Mouse (Mus musculus) midbrain, embryonic 11.5 days (tissue): ENCODE measurements around the gene Fmnl3. TPM values are rescaled to one million over a fixed set of nuclear protein-coding genes. Genes with fewer than 3 reads are reported as not detected.
A peak's percentile ranks its signal among the peaks of the same experiment; 100 is the strongest.

Experiments
- ATAC-seq: fragments of 200-750 bp; cut with Nextera tagmentation; 2 replicates; pipeline ENCODE4 v1.8.0; 2017; ENCODE audit warnings: moderate TSS enrichment, moderate library complexity; ENCODE audit not compliant: low FRiP score
- DNase-seq: peaks from one replicate; pipeline ENCODE4 v3.0.0; 2015; ENCODE audit warnings: low spot score; ENCODE audit errors: missing footprints
- H3K27ac ChIP-seq: fragments of 300-500 bp; sonication (generic); 2 replicates; pipeline ENCODE4 v1.5.1; 2014; ENCODE audit warnings: low read depth, low read length
- H3K27me3 ChIP-seq: fragments of 300-500 bp; sonication (generic); 2 replicates; pipeline ENCODE4 v1.6.1; 2014; ENCODE audit warnings: mild to moderate bottlenecking, low read length, moderate library complexity, mixed read lengths; ENCODE audit not compliant: control insufficient read depth, insufficient read depth
- H3K36me3 ChIP-seq: fragments of 300-500 bp; sonication (generic); 2 replicates; pipeline ENCODE4 v1.6.1; 2014; ENCODE audit warnings: mild to moderate bottlenecking, low read length, moderate library complexity, mixed read lengths; ENCODE audit not compliant: control insufficient read depth, insufficient read depth
- H3K4me1 ChIP-seq: fragments of 300-500 bp; sonication (generic); 2 replicates; pipeline ENCODE4 v1.6.1; 2014; ENCODE audit warnings: low read length; ENCODE audit not compliant: control insufficient read depth, insufficient read depth
- H3K4me2 ChIP-seq: fragments of 300-500 bp; sonication (generic); 2 replicates; pipeline ENCODE4 v1.6.1; 2014; ENCODE audit warnings: mild to moderate bottlenecking, moderate library complexity
- H3K4me3 ChIP-seq: fragments of 300-500 bp; sonication (generic); 2 replicates; pipeline ENCODE4 v1.5.1; 2014; ENCODE audit warnings: low read depth, low read length
- H3K9ac ChIP-seq: fragments of 300-500 bp; sonication (generic); 2 replicates; pipeline ENCODE4 v1.6.1; 2014; ENCODE audit warnings: low read length
- H3K9me3 ChIP-seq: fragments of 300-500 bp; sonication (generic); 2 replicates; pipeline ENCODE4 v1.6.1; 2016; ENCODE audit warnings: low read length; ENCODE audit not compliant: control insufficient read depth
- WGBS: fragments of 180-500 bp; shearing (Covaris S2); extraction: QIAGEN DNeasy Blood & Tissue Kit; methylation state at CpG from one replicate; pipeline ENCODE4 v1.1.7; 2014; 5-methylcytosine and 5-hydroxymethylcytosine counted together
- polyA plus RNA-seq: library from polyadenylated mRNA; unstranded; fragments of >200 nt; fragmentation: Nextera tagmentation; extraction: Ambion mirVana; gene quantifications from 2 replicates; pipeline ENCODE4 v1.2.1, GENCODE M21; 2014

The Fmnl3 gene
- polyA plus RNA-seq, 1 experiment from 2014 or later = 8.6 TPM

DNA sequence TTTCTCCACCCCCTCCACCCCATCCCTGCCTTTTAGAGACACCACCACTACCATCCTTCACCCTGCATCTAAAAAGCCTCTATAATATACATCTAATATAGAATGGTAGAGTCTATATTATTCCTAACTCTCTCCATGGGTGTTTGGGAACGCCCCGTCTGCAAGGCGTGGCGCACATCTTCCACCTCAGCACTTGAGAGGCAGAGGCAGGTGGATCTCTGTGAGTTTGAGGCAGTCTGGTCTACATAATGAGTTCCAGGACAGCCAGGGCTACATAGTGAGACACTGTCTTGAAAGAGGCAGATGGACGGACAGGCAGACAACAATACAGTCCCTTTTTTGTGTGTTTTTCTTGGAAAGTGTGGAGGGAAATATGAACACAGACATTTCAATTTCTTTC lies 4.8 kb upstream of the Fmnl3 start:
- ATAC-seq = no peak
- Histone ChIP-seq H3K27ac (no peak overlapping the region), H3K36me3 (no peaks in the 10 kb centered on the region), H3K9ac (no peak overlapping the region), H3K27me3 (peaks cover 2% of the 10 kb centered on the region; the same call in 1 of the 2 replicates), H3K4me2 (no peak overlapping the region), H3K9me3 (peaks cover 3% of the 10 kb centered on the region; the same call in 1 of the 2 replicates), H3K4me1 (no peaks in the 10 kb centered on the region), H3K4me3 (no peak overlapping the region)
- DNase-seq = no peak
- WGBS = 92% methylated on average over 5 of the region's 5 CpGs

- no peak for ATAC-seq
- 83% methylated on average over 9 of the region's 9 CpGs for WGBS
These were observed 2.5 kb upstream of the Fmnl3 start for GRCm38 (mm10) chr15:99372761-99373160.

GRCm38 (mm10) chr15:99371526-99372340 lies 1.5 kb upstream of the Fmnl3 start:
- ATAC-seq (no peak), DNase-seq (no peak)
- 84% methylated on average over 7 of the region's 7 CpGs for WGBS
- Histone ChIP-seq H3K4me2 (no peak overlapping the region), H3K36me3 (no peaks in the 10 kb centered on the region), H3K27me3 (peaks cover 2% of the 10 kb centered on the region; the same call in 1 of the 2 replicates), H3K9me3 (no peaks in the 10 kb centered on the region), H3K4me3 (no peak overlapping the region), H3K9ac (no peak overlapping the region), H3K27ac (no peak overlapping the region), H3K4me1 (peaks cover 7% of the 10 kb centered on the region)

More at GRCm38 (mm10) chr15:99372761-99373160, 2.5 kb upstream of the Fmnl3 start:
- Histone ChIP-seq H3K4me1 (peaks cover 7% of the 10 kb centered on the region), H3K27ac (no peak overlapping the region), H3K27me3 (peaks cover 2% of the 10 kb centered on the region; the same call in 1 of the 2 replicates), H3K9ac (no peak overlapping the region), H3K4me2 (no peak overlapping the region), H3K36me3 (no peaks in the 10 kb centered on the region), H3K4me3 (no peak overlapping the region), H3K9me3 (no peaks in the 10 kb centered on the region)
- no peak for DNase-seq

DNA sequence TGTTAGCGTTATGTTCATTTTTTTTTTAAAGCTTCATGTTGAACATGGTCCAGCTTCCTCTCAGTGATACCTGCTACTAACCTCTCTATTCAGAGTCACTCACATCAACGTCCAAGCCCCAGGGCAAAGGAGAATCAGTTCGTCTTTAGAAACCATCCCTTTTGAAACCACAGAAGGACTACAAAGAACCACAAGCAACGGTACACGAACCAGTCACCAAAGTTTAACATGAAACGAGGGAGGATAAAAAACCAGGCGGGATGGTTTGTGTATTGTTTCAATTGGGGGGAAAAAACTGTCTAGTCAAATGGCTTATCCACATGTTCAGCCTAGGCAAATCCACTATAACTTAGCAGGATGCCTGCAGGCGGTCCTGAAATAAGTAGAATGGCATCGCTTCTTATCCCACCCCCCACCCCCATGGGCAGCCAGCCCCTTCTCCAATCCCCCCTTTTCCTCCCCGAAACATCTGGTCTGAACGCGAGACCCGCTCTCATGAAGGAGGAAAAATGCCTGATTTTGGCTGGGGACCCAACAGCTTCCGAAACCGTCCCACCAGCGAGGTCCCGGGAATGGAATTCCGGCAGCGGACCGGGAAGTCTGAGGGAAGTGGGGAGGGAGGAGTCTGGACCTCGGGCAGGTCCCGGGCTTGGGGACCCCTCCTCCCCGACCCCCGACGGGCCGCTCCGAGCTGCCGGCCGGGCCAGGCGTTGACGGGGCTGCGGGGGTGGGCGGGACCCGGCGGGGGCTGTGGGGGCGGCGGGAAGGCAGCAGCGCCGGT lies 701 bp downstream of the Fmnl3 start:
- ATAC-seq (peak; percentile 75; the same call in 1 of the 2 replicates), DNase-seq (peak; percentile 95)

DNA sequence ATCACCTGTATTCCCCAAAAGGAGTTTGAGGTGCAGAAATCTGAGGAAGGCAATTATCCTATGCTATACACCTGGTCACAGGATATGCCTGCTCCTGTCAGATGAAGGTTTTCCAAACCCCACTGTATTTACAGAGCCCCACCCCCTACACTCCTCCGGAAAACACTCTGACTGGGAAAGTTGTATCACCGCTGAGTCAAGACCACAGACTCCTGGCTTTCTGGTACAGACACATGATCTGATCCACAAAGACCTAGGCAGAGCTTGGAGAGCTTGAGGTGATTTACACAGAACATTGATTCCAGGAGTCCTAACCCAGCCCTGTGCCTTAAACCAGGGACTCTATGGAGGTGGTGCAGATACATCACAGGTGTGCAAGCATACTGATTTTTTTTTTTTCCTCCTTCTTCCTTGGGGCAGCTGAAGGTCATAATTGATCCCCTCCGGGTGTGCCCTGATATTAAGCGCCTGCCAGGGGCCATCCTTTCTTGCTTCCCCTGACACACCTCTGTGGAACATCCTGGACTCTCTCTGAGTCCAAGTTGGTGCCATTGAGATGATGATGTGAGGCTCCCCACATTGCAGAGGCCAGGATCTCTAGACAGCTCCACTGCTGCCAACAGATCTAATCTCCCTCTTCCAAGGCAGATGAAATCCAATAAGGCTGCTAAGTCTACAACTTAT lies 1.6 kb downstream of the Fmnl3 start:
- ATAC-seq (no peak), DNase-seq (no peak)
- Histone ChIP-seq H3K9ac (peak overlapping the region; percentile 82), H3K4me1 (peaks cover 7% of the 10 kb centered on the region), H3K4me2 (peak overlapping the region; percentile 73), H3K36me3 (no peaks in the 10 kb centered on the region), H3K27ac (no peak overlapping the region), H3K9me3 (no peaks in the 10 kb centered on the region), H3K4me3 (peak overlapping the region; percentile 69; the same call in 1 of the 2 replicates), H3K27me3 (peaks cover 2% of the 10 kb centered on the region; the same call in 1 of the 2 replicates)
- 74% methylated on average over 4 of the region's 4 CpGs for WGBS

More for the DNA sequence above, 701 bp downstream of the Fmnl3 start:
- Histone ChIP-seq H3K4me2 (peak overlapping the region; percentile 73), H3K4me3 (peak overlapping the region; percentile 69), H3K36me3 (no peaks in the 10 kb centered on the region), H3K4me1 (peaks cover 7% of the 10 kb centered on the region), H3K27ac (peak overlapping the region; percentile 60), H3K9ac (peak overlapping the region; percentile 82), H3K27me3 (peaks cover 2% of the 10 kb centered on the region; the same call in 1 of the 2 replicates), H3K9me3 (no peaks in the 10 kb centered on the region)
- 1% methylated on average over 38 of the region's 39 CpGs for WGBS

- Histone ChIP-seq H3K36me3 (no peaks in the 10 kb centered on the region), H3K4me2 (no peak overlapping the region), H3K4me3 (no peak overlapping the region), H3K9ac (no peak overlapping the region), H3K9me3 (no peaks in the 10 kb centered on the region), H3K4me1 (peaks cover 7% of the 10 kb centered on the region), H3K27ac (no peak overlapping the region), H3K27me3 (no peaks in the 10 kb centered on the region)
- DNase-seq = no peak
- ATAC-seq = no peak
- WGBS = 76% methylated on average over 8 of the region's 8 CpGs
These were observed 5.4 kb downstream of the Fmnl3 start for GRCm38 (mm10) chr15:99364921-99365320.

GRCm38 (mm10) chr15:99364022-99364530 lies 6.2 kb downstream of the Fmnl3 start:
- Histone ChIP-seq H3K9ac (no peak overlapping the region), H3K27me3 (no peaks in the 10 kb centered on the region), H3K4me3 (no peak overlapping the region), H3K4me2 (no peak overlapping the region), H3K4me1 (peaks cover 3% of the 10 kb centered on the region), H3K36me3 (no peaks in the 10 kb centered on the region), H3K27ac (no peak overlapping the region), H3K9me3 (no peaks in the 10 kb centered on the region)
- DNase-seq (no peak), ATAC-seq (no peak)
- 67% methylated on average over 7 of the region's 7 CpGs for WGBS

- no peak overlapping the region for H3K4me2 ChIP-seq
- H3K9ac ChIP-seq = no peak overlapping the region
- ATAC-seq (no peak), DNase-seq (no peak)
- no peaks in the 10 kb centered on the region for H3K36me3 ChIP-seq
- H3K4me3 ChIP-seq = no peak overlapping the region
- H3K9me3 ChIP-seq = no peaks in the 10 kb centered on the region
- WGBS = 91% methylated on average over 9 of the region's 9 CpGs
- no peak overlapping the region for H3K27ac ChIP-seq
- no peaks in the 10 kb centered on the region for H3K27me3 ChIP-seq
- H3K4me1 ChIP-seq = no peaks in the 10 kb centered on the region
These were observed 11.3 kb downstream of the Fmnl3 start for GRCm38 (mm10) chr15:99358952-99359351.
